Mouse (Mus musculus) MEL (cell line): ENCODE data around the gene Aff3. TPM values are rescaled to one million over a fixed set of nuclear protein-coding genes. Genes with fewer than 3 reads are reported as not detected.

Experiments used
- DNase-seq: peaks from one replicate; pipeline ENCODE4 v3.0.0; 2011; ENCODE audit warnings: low read depth, low spot score
- H3K27ac ChIP-seq: 2 replicates; pipeline ENCODE4 v1.5.1; 2012; ENCODE audit warnings: low read depth, mild to moderate bottlenecking, control low read depth, low read length, moderate library complexity; ENCODE audit not compliant: control insufficient read depth
- H3K27me3 ChIP-seq, 2 experiments: fragments of 150-350 bp in 1 of 2; sonication (generic) in 1 of 2; 2 replicates each; pipeline ENCODE4 v1.6.1; 2012; ENCODE audit warnings: low read length in 2 of 2, mild to moderate bottlenecking in 2 of 2, improper control_type of control experiment in 1 of 2, moderate library complexity in 1 of 2; ENCODE audit not compliant: insufficient read depth in 2 of 2, control insufficient read depth in 1 of 2
- H3K36me3 ChIP-seq, 2 experiments: 2 replicates each; pipeline ENCODE4 v1.6.1; 2012 to 2014; ENCODE audit warnings: low read length in 2 of 2, improper control_type of control experiment in 1 of 2, inconsistent platforms in 1 of 2, mild to moderate bottlenecking in 1 of 2; ENCODE audit not compliant: insufficient read depth in 2 of 2, control insufficient read depth in 1 of 2
- H3K4me1 ChIP-seq, 2 experiments: fragments of 150-350 bp in 1 of 2; sonication (generic) in 1 of 2; 2 replicates each; pipeline ENCODE4 v1.6.1; 2012; ENCODE audit warnings: low read length in 2 of 2, improper control_type of control experiment in 1 of 2, mild to moderate bottlenecking in 1 of 2; ENCODE audit not compliant: insufficient read depth in 2 of 2, control insufficient read depth in 1 of 2
- H3K4me3 ChIP-seq, 2 experiments: fragments of 150-350 bp in 1 of 2; sonication (generic) in 1 of 2; 2 replicates each; pipeline ENCODE4 v1.5.1; 2012; ENCODE audit warnings: low read depth in 2 of 2, low read length in 2 of 2, mild to moderate bottlenecking in 2 of 2, moderate library complexity in 2 of 2, control low read depth in 1 of 2, improper control_type of control experiment in 1 of 2; ENCODE audit not compliant: control insufficient read depth in 1 of 2, insufficient read depth in 1 of 2
- H3K79me2 ChIP-seq: 2 replicates; pipeline ENCODE4 v1.6.1; 2012; ENCODE audit warnings: mild to moderate bottlenecking, low read length, moderate library complexity; ENCODE audit not compliant: control insufficient read depth, poor library complexity, insufficient read depth
- H3K9ac ChIP-seq: 2 replicates; pipeline ENCODE4 v1.6.1; 2012; ENCODE audit warnings: low read depth, mild to moderate bottlenecking, control low read depth, low read length, moderate library complexity; ENCODE audit not compliant: control insufficient read depth, poor library complexity, severe bottlenecking
- H3K9me3 ChIP-seq: fragments of 150-350 bp; sonication (generic); replicated peaks from 2 replicates; pipeline ENCODE4 v1.6.1; 2012; ENCODE audit warnings: mild to moderate bottlenecking, low read length, improper control_type of control experiment, moderate library complexity; ENCODE audit not compliant: insufficient read depth
- EP300 ChIP-seq, 2 experiments: IDR thresholded peaks; 2 replicates each; pipeline ENCODE4 v1.6.1; 2011; ENCODE audit warnings: improper control_type of control experiment in 2 of 2, low read length in 2 of 2, low read depth in 1 of 2, mild to moderate bottlenecking in 1 of 2
- ETS1 ChIP-seq: IDR thresholded peaks from 2 replicates; pipeline ENCODE4 v1.6.1; 2012; ENCODE audit warnings: low read depth, mild to moderate bottlenecking, inconsistent platforms, low read length, improper control_type of control experiment, moderate library complexity
- MAFK ChIP-seq: IDR thresholded peaks from 2 replicates; pipeline ENCODE4 v1.6.1; 2011; ENCODE audit warnings: low read depth, mild to moderate bottlenecking, low read length, improper control_type of control experiment, borderline replicate concordance
- MAX ChIP-seq: IDR thresholded peaks from 2 replicates; pipeline ENCODE4 v1.6.1; 2011; ENCODE audit warnings: low read length, improper control_type of control experiment
- MXI1 ChIP-seq: IDR thresholded peaks from 2 replicates; pipeline ENCODE4 v1.6.1; 2011; ENCODE audit warnings: mild to moderate bottlenecking, low read depth, low read length, improper control_type of control experiment
- MYC ChIP-seq: IDR thresholded peaks from 2 replicates; pipeline ENCODE4 v1.6.1; 2011; ENCODE audit warnings: low read depth, mild to moderate bottlenecking, low read length, improper control_type of control experiment, moderate library complexity
- POLR2AphosphoS5 ChIP-seq: IDR thresholded peaks from 2 replicates; pipeline ENCODE4 v1.6.1; 2012; ENCODE audit warnings: low read depth, borderline replicate concordance, mild to moderate bottlenecking, inconsistent platforms, low read length, moderate library complexity, mixed read lengths
- RAD21 ChIP-seq: IDR thresholded peaks from 2 replicates; pipeline ENCODE4 v1.6.1; 2011; ENCODE audit warnings: mild to moderate bottlenecking, low read depth, low read length, improper control_type of control experiment
- SIN3A ChIP-seq: IDR thresholded peaks from 2 replicates; pipeline ENCODE4 v1.6.1; 2012; ENCODE audit warnings: low read length, improper control_type of control experiment, inconsistent platforms
- SMC3 ChIP-seq: IDR thresholded peaks from 2 replicates; pipeline ENCODE4 v1.6.1; 2011; ENCODE audit warnings: low read depth, low read length, improper control_type of control experiment
- TAL1 ChIP-seq: IDR thresholded peaks from 2 replicates; pipeline ENCODE4 v1.6.1; 2012; ENCODE audit warnings: mild to moderate bottlenecking, inconsistent platforms, low read length, moderate library complexity, mixed read lengths
- TBP ChIP-seq: IDR thresholded peaks from 2 replicates; pipeline ENCODE4 v1.8.0; 2011; ENCODE audit warnings: low read depth, low read length, improper control_type of control experiment
- TCF12 ChIP-seq: IDR thresholded peaks from 2 replicates; pipeline ENCODE4 v1.6.1; 2014; ENCODE audit warnings: low read depth, mild to moderate bottlenecking, inconsistent platforms, low read length, improper control_type of control experiment, moderate library complexity
- UBTF ChIP-seq: IDR thresholded peaks from 2 replicates; pipeline ENCODE4 v1.6.1; 2012; ENCODE audit warnings: low read depth, mild to moderate bottlenecking, inconsistent platforms, low read length, improper control_type of control experiment, moderate library complexity, borderline replicate concordance; ENCODE audit not compliant: insufficient read depth
- USF1 ChIP-seq: IDR thresholded peaks from 2 replicates; pipeline ENCODE4 v1.6.1; 2014; ENCODE audit warnings: low read depth, mild to moderate bottlenecking, inconsistent platforms, low read length, improper control_type of control experiment, moderate library complexity
- USF2 ChIP-seq, 2 experiments: IDR thresholded peaks; 2 replicates each; pipeline ENCODE4 v1.6.1; 2011 to 2012; ENCODE audit warnings: improper control_type of control experiment in 2 of 2, low read length in 2 of 2, borderline replicate concordance in 1 of 2, inconsistent platforms in 1 of 2, low read depth in 1 of 2, mild to moderate bottlenecking in 1 of 2; ENCODE audit not compliant: insufficient read depth in 1 of 2
- ZC3H11A ChIP-seq: IDR thresholded peaks from 2 replicates; pipeline ENCODE4 v1.6.1; 2012; ENCODE audit warnings: low read depth, mild to moderate bottlenecking, inconsistent platforms, low read length, improper control_type of control experiment
- ZKSCAN1 ChIP-seq: IDR thresholded peaks from 2 replicates; pipeline ENCODE4 v1.6.1; 2012; ENCODE audit warnings: low read depth, mild to moderate bottlenecking, inconsistent platforms, low read length, improper control_type of control experiment, moderate library complexity
- polyA plus RNA-seq, 2 experiments: library from polyadenylated mRNA; stranded (reverse) in 1 of 2; unstranded in 1 of 2; fragments of >175 nt in 1 of 2; fragments of >200 nt in 1 of 2; gene quantifications; 2 replicates each; pipeline versions ENCODE4 v1.2.1 to v1.2.4; 2012; ENCODE audit warnings: low replicate concordance in 2 of 2, low read depth in 1 of 2; ENCODE audit not compliant: insufficient read length in 2 of 2, insufficient read depth in 1 of 2, missing spikeins in 1 of 2
- total RNA-seq: library from RNA; depleted of rRNA; stranded (reverse); fragments of 300-350 nt; gene quantifications from 2 replicates; pipeline ENCODE4 v1.2.3, GENCODE M21; 2012

Gene Aff3
- total and polyA plus RNA-seq, 3 experiments = 18.5 to 41.1 (median 25.4) TPM

DNA sequence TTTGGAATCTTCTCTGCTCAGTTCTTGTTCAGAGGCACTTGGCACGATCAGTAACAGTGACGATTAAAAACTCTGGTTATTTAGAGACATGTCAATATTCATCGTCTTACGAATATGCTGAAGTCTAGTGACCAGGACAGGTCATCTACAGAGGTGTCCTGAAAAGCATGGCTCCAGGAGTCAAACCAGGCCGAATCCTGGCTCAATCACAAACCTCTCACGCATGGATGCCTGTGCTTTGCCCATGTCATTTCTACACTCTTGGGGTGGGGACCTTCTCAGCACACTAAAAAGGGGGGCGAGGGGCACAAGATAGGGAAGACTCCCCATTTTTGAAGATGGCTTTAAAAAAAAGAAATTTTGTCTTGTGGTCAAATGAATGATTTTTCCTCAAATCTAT lies 358.6 kb downstream of the Aff3 start:
- Histone ChIP-seq H3K9ac (no peak overlapping the region), H3K27ac (no peak overlapping the region), H3K4me1 (no peaks in the 10 kb centered on the region), H3K36me3 (no peaks in the 10 kb centered on the region; a peak in 1 of 4 replicates), H3K4me3 (no peak overlapping the region), H3K9me3 (no peaks in the 10 kb centered on the region), H3K27me3 (no peaks in the 10 kb centered on the region), H3K79me2 (no peaks in the 10 kb centered on the region)
- TF ChIP-seq ZKSCAN1 (no peak), MXI1 (no peak), RAD21 (no peak), SMC3 (no peak), ZC3H11A (no peak), MAFK (no peak), MYC (no peak), SIN3A (no peak), MAX (no peak), EP300 (IDR thresholded peaks at IDR 0.05; ENCODE audit: low read depth in 1 of 2, low read length in 2 of 2) (no peak), ETS1 (no peak), TBP (no peak), USF2 (IDR thresholded peaks at IDR 0.05; ENCODE audit: borderline replicate concordance in 1 of 2, insufficient read depth in 1 of 2, low read depth in 1 of 2, low read length in 2 of 2) (no peak)
- DNase-seq = no peak

- no peak overlapping the region for H3K27ac ChIP-seq
- no peak overlapping the region for H3K4me3 ChIP-seq
- H3K4me1 ChIP-seq = no peaks in the 10 kb centered on the region
- no peaks in the 10 kb centered on the region for H3K9me3 ChIP-seq
- TF ChIP-seq TCF12 (no peak), MAFK (no peak), MXI1 (no peak), USF1 (no peak), ETS1 (no peak), ZKSCAN1 (no peak), POLR2AphosphoS5 (no peak), ZC3H11A (no peak), EP300 (IDR thresholded peaks at IDR 0.05; ENCODE audit: low read depth in 1 of 2, low read length in 2 of 2) (no peak), UBTF (no peak), TAL1 (no peak)
- no peaks in the 10 kb centered on the region for H3K79me2 ChIP-seq
- no peaks in the 10 kb centered on the region; a peak in 1 of 4 replicates for H3K36me3 ChIP-seq
- no peaks in the 10 kb centered on the region for H3K27me3 ChIP-seq
- no peak for DNase-seq
- no peak overlapping the region for H3K9ac ChIP-seq
Measured at GRCm38 (mm10) chr1:38304376-38304775, 360.4 kb downstream of the Aff3 start.
